Mouse (Mus musculus): Measurements from ENCODE around the gene Cntnap2.

Cntnap2 gene

DNA sequence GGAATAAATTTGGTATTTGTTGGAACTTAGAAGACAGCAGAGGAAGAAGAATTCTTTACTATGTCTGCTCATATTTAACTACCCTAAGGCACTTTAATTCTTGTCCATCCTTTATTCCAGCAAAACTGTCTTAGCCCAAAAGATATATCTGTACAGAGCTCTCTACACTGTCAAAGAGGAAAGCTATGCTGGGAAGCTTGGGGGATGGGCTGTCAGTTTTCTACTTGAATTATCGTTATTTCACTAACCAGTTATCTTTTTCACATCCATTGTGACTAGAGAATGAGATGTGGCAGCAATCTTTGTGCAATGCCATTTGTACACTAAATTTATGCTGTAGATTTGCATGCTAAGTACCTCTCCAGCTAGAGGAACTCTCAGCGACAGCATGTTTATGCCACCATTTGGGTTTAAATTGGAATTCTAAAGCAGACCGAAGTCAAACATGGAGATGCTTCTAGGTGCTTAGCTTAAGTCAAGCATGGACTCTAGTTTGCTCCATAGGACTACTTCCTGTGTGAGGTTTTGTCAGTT lies 268.9 kb downstream of the Cntnap2 start:
- DNase-seq (ENCODE audit: low read depth, low spot score): no peak

GRCm38 (mm10) chr6:45345396-45345795 lies 286.2 kb downstream of the Cntnap2 start:
- DNase-seq (ENCODE audit: low read depth, low spot score): no peak

DNA sequence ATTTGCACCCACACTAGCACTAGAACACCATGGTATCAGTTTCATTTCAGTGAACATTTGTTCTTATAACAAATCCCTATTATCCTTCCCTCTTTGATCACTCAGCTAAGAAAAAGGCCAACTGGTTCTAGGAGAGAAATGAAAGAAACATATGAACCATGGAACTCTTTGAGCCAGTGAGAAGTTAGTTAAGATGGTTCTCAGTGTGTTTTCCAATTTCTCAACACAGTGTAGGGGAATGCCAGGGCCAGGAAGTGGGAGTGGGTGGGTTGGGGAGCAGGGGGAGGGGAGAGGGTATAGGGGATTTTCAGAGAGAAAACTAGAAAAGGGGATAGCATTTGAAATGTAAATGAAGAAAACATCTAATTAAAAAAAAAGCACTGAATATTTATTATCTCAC lies 286.8 kb downstream of the Cntnap2 start:
- DNase-seq (ENCODE audit: low read depth, low spot score): no peak

DNA sequence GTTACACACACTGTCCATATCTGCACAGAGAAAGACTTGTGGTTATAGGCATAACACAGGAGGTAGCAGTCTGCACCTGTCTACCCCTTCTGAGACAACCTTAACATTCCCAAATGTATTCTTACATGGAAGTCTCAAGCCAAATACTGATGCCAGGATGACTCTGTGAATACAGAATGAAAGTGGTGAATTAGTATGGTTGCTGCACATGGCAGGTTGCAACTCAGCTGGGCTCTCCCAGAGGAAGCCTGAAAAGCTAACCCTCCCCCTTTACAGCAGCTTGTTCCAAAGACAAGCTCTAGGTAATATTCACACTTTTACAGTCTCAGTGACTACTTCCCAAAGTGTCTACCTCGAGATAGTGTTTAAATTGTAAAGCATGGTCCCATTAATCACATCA lies 307.3 kb downstream of the Cntnap2 start:
- DNase-seq (ENCODE audit: low read depth, low spot score): no peak

DNA sequence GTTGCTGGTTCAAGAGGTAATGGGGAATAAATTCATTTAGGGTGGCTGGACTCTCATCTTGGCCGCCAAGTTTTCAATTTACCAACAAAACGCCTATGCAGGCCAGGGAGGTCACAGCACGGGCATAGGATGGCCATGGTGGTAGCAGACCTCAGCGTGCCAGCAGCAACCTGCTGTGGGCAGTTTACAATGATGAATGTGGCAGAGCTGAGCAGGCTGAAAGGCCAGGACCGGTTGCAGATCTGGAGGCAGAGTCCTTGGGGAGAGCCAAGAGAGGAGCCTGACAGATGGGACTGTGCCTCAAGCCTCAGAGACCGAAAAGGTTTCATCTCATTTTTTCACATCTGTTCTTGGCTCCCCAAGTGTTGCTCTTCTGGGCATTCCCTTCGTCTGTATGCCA lies 322.0 kb downstream of the Cntnap2 start:
- DNase-seq (ENCODE audit: low read depth, low spot score): no peak

GRCm38 (mm10) chr6:45389034-45389433 lies 329.9 kb downstream of the Cntnap2 start:
- no peak for DNase-seq (ENCODE audit: low read depth, low spot score)

DNA sequence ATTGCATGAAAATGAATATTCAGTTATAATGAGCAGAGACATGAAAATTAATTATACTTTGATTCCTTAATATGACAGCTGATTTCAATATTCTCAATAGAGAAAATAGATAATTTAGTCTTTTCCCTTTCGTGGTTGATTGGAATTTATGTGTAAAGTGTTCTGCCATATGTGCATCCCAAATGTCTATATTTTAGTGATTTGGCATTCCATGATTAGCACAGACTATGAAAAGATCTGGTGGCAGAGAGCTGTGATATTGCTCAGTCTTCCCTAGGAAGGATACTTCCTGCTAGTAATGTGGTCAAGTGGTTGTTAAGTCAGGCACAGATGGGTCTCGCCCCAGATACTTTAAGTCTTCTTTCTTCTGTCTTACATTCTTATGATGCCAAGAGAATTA lies 354.5 kb downstream of the Cntnap2 start:
- no peak for DNase-seq (ENCODE audit: low read depth, low spot score)

DNA sequence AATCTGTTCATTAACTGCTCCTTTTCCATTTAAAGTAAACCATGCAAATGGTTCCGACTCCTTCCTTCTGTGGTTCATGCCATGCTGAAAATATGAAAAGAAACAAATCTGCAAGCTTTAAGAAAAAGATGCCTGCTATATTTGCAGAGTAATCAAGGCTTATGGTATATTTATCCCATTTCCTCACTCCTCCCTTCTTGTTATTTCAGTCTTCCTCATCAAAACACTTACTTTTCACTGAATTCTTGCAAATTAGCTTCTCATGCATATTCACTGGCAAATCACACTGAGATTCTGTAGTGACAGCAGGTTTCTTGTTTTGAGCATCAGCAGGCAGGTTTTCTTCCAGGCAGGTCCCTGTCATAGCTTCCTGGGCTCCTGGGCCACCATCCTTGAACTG lies 396.3 kb downstream of the Cntnap2 start:
- DNase-seq (ENCODE audit: low read depth, low spot score): no peak

DNA sequence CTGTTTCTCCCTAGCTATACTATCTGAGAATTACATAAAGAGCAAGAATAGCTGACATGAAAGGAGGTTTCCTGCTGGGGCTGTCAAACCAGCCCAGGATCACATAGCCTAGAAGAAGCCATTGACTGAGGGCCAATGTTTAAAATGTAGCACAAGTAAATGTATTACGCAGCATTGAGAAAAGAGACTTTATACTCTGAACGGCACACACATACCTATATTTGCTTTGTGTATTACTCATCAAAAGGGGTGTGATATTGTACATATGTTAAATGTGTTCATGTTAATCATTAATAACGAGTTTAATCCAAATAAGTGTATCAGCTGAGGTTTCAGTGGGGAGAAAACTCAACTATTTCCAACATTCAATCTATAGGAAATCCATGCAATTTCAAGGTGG lies 459.1 kb downstream of the Cntnap2 start:
- DNase-seq (ENCODE audit: low read depth, low spot score): no peak

- no peak for DNase-seq (ENCODE audit: low read depth, low spot score)
Observed at GRCm38 (mm10) chr6:45536999-45537398, 477.8 kb downstream of the Cntnap2 start.

GRCm38 (mm10) chr6:45544319-45544875 lies 485.2 kb downstream of the Cntnap2 start:
- no peak for DNase-seq (ENCODE audit: low read depth, low spot score)

DNA sequence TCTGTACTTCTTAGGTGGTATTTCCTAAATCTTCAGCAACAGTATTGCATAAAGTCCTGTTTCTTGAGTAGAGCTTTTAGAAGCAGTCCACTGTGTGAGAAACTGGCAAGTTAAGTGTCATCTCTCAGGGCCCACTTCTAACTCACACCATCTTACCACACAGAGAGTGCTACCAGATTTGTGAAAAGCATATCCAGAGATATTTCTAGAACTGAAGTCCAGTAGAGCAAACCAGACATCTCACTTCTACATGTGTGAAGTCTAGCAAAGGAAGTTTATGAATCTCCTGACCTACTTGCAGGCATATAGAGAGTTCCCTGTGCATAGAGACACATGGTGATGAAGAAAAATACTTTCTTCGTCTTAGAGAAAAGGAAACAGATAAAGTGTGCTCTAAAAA lies 500.6 kb downstream of the Cntnap2 start:
- DNase-seq (ENCODE audit: low read depth, low spot score): no peak

- no peak for DNase-seq (ENCODE audit: low read depth, low spot score)
Observed at GRCm38 (mm10) chr6:45584467-45585094, 525.4 kb downstream of the Cntnap2 start.

- no peak for DNase-seq (ENCODE audit: low read depth, low spot score)
Observed at GRCm38 (mm10) chr6:45589084-45589483, 529.9 kb downstream of the Cntnap2 start.

- no peak for DNase-seq (ENCODE audit: low read depth, low spot score)
Observed at GRCm38 (mm10) chr6:45647017-45647416, 587.9 kb downstream of the Cntnap2 start.

DNA sequence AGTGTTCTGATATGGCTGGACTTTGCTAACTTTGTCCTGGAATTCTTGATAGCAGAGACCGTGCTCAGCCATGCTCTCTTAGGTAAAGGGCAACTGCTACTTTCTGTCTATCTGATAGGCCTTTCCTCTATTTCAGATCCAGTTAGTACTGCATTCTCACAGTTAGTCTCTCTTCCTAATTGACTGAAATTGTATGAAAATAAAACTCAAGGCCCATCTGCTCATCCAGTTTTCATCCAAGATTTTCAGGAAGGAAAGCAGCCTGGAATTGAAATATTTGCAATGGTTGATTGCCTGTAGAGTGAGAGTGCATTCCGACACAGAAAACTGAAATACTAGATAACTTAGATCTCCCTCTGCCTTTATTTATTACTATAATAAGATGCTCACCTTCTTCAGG lies 589.3 kb downstream of the Cntnap2 start:
- no peak for DNase-seq (ENCODE audit: low read depth, low spot score)

GRCm38 (mm10) chr6:45700287-45700686 lies 641.1 kb downstream of the Cntnap2 start:
- no peak for DNase-seq (ENCODE audit: low read depth, low spot score)

DNA sequence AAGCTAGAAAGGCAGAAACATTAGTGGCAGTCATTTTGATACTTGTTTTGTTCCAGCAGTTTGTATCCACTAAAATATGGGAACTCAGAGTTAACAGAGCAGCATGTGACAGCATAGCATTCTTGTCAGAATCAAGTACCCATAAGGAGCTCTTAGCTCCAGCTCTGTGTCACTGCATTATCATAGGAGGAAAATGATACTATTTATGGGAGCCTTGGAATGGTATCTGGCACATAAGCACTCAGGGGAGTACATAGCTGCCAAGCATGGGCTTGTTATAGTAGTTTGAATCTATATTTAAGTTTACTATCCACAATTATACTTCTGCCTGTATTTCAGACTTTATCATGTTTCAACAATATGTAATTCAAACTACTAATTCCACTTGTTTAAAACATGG lies 732.5 kb downstream of the Cntnap2 start:
- no peak for DNase-seq (ENCODE audit: low read depth, low spot score)

- no peak for DNase-seq (ENCODE audit: low read depth, low spot score)
Observed at GRCm38 (mm10) chr6:45841626-45842341, 782.6 kb downstream of the Cntnap2 start.

GRCm38 (mm10) chr6:45843736-45844135 lies 784.6 kb downstream of the Cntnap2 start:
- no peak for DNase-seq (ENCODE audit: low read depth, low spot score)

DNA sequence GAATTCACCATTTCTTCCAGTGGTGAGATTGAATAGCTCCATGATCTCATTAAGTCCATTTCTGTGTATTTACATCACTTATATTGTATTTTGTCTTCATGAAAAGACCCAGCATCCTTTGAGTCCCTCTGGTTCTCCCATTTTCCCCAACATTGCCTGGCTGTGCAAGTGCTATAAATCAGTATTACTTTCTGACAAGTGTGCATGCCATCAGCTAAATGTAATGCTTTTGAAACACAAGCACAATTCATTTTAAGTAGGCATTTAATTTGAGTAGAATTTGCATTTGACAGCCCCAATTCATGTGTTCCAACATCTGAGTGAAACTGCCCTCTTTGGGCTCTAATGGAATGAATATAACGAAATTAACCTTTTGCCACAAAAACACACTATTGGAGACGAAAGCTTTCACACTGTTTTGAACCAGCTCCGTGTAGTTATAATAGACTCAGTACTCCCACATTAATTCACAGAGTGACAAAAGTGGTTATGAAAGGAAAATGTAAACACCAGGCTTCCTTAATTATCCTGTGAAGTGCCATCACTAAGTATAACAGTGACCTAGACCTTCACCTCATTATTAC lies 812.3 kb downstream of the Cntnap2 start:
- no peak for DNase-seq (ENCODE audit: low read depth, low spot score)

DNA sequence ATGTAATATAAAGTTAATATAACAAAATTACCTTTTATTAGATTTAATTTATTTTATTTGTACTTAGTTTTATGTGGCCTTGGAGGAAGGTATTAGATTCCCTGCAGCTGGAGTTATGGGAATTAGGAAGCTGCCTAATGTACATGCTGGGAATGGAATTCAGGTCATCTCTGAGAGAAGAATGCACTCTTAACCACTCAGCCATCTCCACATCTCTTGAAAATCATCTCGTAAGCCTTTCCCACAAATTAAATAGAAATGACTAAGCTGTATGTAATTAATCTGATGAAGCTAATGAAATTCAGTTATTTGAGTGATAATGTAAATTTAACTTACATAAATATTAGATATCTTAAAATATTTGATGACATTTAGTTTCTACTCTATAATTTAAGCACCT lies 826.3 kb downstream of the Cntnap2 start:
- DNase-seq (ENCODE audit: low read depth, low spot score): no peak

DNA sequence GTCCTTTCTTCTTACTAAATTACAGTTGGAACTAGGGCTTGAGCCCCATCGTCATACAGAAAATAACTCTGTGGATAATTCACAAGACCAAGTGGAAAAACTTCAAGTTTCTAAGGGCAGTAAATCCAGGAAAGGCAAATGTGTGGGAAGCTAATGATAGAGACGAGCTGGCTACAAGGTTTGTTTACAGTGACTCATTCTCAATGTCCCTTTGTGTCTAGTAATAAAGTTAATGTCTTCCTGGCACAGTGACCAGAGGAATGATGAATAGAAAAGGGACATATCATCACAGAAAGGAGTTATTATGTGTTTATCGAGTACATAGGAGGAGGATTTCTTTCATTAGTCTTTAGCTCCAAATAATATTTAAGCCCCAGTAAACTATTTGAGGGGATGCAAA lies 828.7 kb downstream of the Cntnap2 start:
- DNase-seq (ENCODE audit: low read depth, low spot score): no peak

Data from 3T3-L1 (cell line).